Mouse (Mus musculus) neural tube, embryonic 14.5 days (tissue): Measurements from ENCODE around the gene Pou5f1. TPM values are rescaled to one million over a fixed set of nuclear protein-coding genes. Genes with fewer than 3 reads are reported as not detected.

Experiments used
- ATAC-seq: fragments of 200-750 bp; cut with Nextera tagmentation; 2 replicates; pipeline ENCODE4 v1.8.0; 2017; ENCODE audit warnings: low read depth, mild to moderate bottlenecking, moderate TSS enrichment, moderate library complexity
- H3K27ac ChIP-seq: fragments of 300-500 bp; sonication (generic); 2 replicates; pipeline ENCODE4 v1.5.1; 2014; ENCODE audit warnings: low read depth, mild to moderate bottlenecking, control low read depth, low read length, moderate library complexity, mixed read lengths
- H3K27me3 ChIP-seq: fragments of 300-500 bp; sonication (generic); 2 replicates; pipeline ENCODE4 v1.6.1; 2014; ENCODE audit warnings: low read length; ENCODE audit not compliant: control insufficient read depth, insufficient read depth
- H3K36me3 ChIP-seq: fragments of 300-500 bp; sonication (generic); 2 replicates; pipeline ENCODE4 v1.6.1; 2014; ENCODE audit warnings: low read length, mixed read lengths; ENCODE audit not compliant: control insufficient read depth, insufficient read depth
- H3K4me1 ChIP-seq: fragments of 300-500 bp; sonication (generic); 2 replicates; pipeline ENCODE4 v1.6.1; 2014; ENCODE audit warnings: low read length; ENCODE audit not compliant: control insufficient read depth, insufficient read depth
- H3K4me2 ChIP-seq: fragments of 300-500 bp; sonication (generic); 2 replicates; pipeline ENCODE4 v1.6.1; 2014; ENCODE audit warnings: mild to moderate bottlenecking, low read depth, low read length, control low read depth
- H3K4me3 ChIP-seq: fragments of 300-500 bp; sonication (generic); 2 replicates; pipeline ENCODE4 v1.5.1; 2014; ENCODE audit warnings: low read depth, low read length, control low read depth, mixed read lengths
- H3K9ac ChIP-seq: fragments of 300-500 bp; sonication (generic); replicated peaks from 2 replicates; pipeline ENCODE4 v1.6.1; 2014; ENCODE audit warnings: low read depth, mild to moderate bottlenecking, control low read depth, low read length, mixed read lengths
- H3K9me3 ChIP-seq: fragments of 300-500 bp; sonication (generic); 2 replicates; pipeline ENCODE4 v1.6.1; 2016; ENCODE audit warnings: low read length; ENCODE audit not compliant: control insufficient read depth
- WGBS: fragments of 180-500 bp; shearing (Covaris S2); extraction: QIAGEN DNeasy Blood & Tissue Kit; methylation state at CpG from one replicate; pipeline ENCODE4 v1.1.7; 2014; 5-methylcytosine and 5-hydroxymethylcytosine counted together
- polyA plus RNA-seq: library from polyadenylated mRNA; unstranded; fragments of >200 nt; fragmentation: Nextera tagmentation; extraction: Ambion mirVana; gene quantifications from 2 replicates; pipeline ENCODE4 v1.2.1, GENCODE M21; 2014

Pou5f1 gene
- polyA plus RNA-seq, 1 experiment from 2014 or later = not detected

DNA sequence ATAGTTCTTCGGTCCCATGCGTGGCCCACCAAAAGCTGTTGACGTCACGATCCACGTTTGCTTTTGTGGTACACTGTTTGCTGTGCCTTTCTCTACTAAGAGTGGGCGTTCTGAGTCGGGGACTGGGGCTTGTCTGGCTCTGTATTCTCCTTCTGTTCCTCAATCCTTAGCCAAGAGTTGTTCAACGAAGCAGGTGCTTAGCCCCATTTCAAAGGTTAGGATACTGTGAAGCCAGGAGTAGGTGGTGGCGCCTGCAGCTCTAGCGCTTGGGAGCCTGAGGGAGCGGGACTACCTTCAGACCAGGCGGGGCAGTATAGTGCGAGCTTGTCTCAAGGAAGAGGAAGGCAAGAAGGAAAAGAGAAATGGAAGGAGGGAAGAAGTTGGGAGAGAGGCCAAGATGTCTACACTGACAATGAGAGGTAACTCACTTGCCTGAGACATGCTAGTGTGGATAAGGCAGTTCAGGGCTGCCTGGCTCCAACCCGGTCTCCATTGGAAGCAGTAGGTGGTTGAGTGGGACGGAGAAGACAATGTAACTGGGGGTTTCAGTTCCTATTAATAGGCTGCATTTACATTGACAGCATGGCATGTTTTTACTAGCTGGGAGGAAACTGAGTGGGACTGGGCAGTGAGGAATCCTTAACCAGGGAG, 37.1 kb downstream of the Pou5f1 start:
- H3K4me2 ChIP-seq = 0 out of 2 replicates have a peak overlapping the region, but pooled peaks have one; percentile 6
- H3K9ac ChIP-seq = no peak overlapping the region
- ATAC-seq = no peak
- no peak overlapping the region for H3K4me3 ChIP-seq
- no peaks in the 10 kb centered on the region for H3K9me3 ChIP-seq
- H3K36me3 ChIP-seq = no peaks in the 10 kb centered on the region
- H3K27ac ChIP-seq = no peak overlapping the region
- no peaks in the 10 kb centered on the region for H3K27me3 ChIP-seq
- peaks cover 7% of the 10 kb centered on the region; the same call in 1 of the 2 replicates for H3K4me1 ChIP-seq
- WGBS = 79% methylated on average over 15 of the region's 15 CpGs

DNA sequence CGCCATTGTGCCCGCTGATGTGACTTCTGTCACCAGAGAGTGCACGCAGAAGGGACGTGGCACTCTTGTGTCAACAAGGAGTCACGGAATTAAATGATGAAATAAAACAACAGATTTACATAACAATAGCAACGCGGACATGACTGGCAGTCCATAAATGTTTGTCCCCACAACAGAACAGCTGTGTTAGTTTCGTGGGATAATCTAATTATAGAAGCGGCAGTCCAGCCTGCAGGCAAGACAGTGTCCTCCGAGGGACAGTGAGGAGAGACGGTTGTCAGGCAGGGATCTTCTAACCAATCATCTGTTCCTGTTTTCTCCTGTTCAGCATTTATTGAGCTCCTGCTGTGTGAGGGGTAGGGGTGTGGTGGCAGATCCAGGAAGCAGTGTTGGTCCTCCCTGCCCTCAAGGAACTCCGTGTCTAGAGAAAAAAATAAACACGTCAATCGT, 37.6 kb downstream of the Pou5f1 start:
- no peak overlapping the region for H3K4me3 ChIP-seq
- H3K4me1 ChIP-seq = peaks cover 7% of the 10 kb centered on the region; the same call in 1 of the 2 replicates
- H3K27me3 ChIP-seq = no peaks in the 10 kb centered on the region
- H3K36me3 ChIP-seq = no peaks in the 10 kb centered on the region
- ATAC-seq = peak; percentile 28; the same call in 1 of the 2 replicates
- WGBS = 15% methylated on average over 14 of the region's 14 CpGs
- H3K9me3 ChIP-seq = no peaks in the 10 kb centered on the region
- H3K4me2 ChIP-seq = 0 out of 2 replicates have a peak overlapping the region, but pooled peaks have one; percentile 6
- no peak overlapping the region for H3K27ac ChIP-seq
- H3K9ac ChIP-seq = no peak overlapping the region

DNA sequence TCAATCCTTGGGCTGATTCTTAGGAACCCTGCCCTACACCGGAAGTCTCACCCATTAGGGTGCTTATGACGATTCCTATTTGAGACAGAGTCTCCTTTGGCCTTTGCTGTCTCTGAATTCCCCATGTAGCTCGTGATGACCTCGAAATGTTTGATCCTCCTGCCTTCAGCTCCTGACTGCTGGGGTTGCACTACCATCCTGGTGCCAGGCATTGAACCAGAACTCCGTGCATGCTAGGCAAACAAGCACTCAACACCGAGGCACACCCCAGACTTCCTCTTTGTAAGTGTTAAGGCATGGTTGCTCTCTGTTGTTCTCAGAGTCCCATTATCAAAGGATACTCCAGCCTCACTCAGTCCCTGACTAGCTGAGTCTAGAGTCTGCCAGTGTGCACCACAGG, 38.2 kb downstream of the Pou5f1 start:
- Histone ChIP-seq H3K4me3 (no peak overlapping the region), H3K4me1 (peaks cover 7% of the 10 kb centered on the region; the same call in 1 of the 2 replicates), H3K4me2 (no peak overlapping the region), H3K9ac (no peak overlapping the region), H3K9me3 (no peaks in the 10 kb centered on the region), H3K27me3 (no peaks in the 10 kb centered on the region), H3K36me3 (no peaks in the 10 kb centered on the region), H3K27ac (no peak overlapping the region)
- 83% methylated on average over 6 of the region's 6 CpGs for WGBS
- ATAC-seq = no peak

DNA sequence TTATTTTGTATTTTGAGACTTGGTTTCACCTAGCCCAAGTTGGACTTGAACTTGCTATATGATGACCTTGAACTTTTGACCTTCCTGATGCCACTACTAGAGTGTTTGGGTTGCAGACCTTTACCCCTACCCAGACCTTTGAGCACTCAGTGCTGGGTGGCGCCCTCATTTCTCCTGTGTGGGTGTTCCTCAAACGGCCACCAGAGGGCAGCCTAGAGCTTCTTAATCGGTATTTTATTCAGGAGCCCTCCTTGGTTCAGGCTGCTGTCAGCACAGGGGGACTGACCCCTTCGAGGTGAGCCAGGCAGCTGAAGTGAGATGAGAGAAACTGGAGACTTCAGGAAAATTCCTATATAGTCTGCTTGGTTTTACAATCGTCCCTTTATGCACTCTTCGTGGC, 38.9 kb downstream of the Pou5f1 start:
- ATAC-seq = peak; percentile 47; the same call in 1 of the 2 replicates
- H3K4me1 ChIP-seq = peaks cover 7% of the 10 kb centered on the region; the same call in 1 of the 2 replicates
- 26% methylated on average over 6 of the region's 6 CpGs for WGBS

DNA sequence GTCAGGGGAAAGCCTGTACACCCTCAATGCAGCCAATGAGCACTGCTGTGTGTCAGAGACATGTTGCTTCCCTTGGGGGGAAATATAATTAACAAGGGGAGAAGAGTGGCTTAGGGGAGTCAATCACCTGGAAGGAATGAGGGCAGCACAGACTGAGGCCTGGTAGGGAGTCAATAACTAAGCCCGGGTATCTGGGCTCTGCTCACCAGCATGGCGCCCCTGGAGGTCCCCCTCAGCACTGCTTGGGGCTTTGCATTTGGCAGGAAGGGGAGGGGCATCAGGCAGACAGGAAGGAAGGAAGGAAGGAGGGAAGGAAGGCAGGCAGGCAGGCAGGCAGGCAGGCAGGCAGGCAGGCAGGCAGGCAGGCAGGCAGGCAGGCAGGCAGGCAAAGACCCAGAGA, 41.6 kb downstream of the Pou5f1 start:
- H3K27me3 ChIP-seq = no peaks in the 10 kb centered on the region
- no peak overlapping the region for H3K4me2 ChIP-seq
- H3K9ac ChIP-seq = no peak overlapping the region
- no peaks in the 10 kb centered on the region for H3K9me3 ChIP-seq
- no peak overlapping the region for H3K4me3 ChIP-seq
- WGBS = 65% methylated on average over 2 of the region's 2 CpGs
- H3K27ac ChIP-seq = no peak overlapping the region
- no peaks in the 10 kb centered on the region for H3K36me3 ChIP-seq
- ATAC-seq = no peak
- peaks cover 7% of the 10 kb centered on the region; the same call in 1 of the 2 replicates for H3K4me1 ChIP-seq

More for the DNA sequence above, 38.9 kb downstream of the Pou5f1 start:
- no peaks in the 10 kb centered on the region for H3K9me3 ChIP-seq
- no peak overlapping the region for H3K4me2 ChIP-seq
- H3K27ac ChIP-seq = no peak overlapping the region
- no peaks in the 10 kb centered on the region for H3K27me3 ChIP-seq
- no peak overlapping the region for H3K9ac ChIP-seq
- H3K4me3 ChIP-seq = no peak overlapping the region
- H3K36me3 ChIP-seq = no peaks in the 10 kb centered on the region

DNA sequence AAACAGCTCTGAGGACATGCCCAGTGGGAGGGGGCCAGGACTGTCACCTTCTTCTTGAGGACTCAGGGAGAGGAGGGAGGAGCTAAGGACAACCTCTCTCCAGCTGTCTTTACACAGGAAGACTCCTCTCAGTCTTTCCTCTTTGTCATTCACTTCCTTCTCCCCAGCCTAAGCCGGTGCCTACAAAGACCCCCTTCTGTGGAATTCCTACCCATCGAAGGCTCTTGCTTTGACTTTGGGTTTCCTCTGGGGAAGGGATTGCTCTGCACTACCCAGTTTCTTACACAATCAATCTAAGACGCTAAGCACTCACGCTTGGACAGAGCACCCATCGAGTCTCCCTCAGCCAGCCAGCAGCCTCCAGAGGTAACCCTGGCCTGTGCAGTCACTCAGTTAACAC, 42.8 kb downstream of the Pou5f1 start:
- Histone ChIP-seq H3K27me3 (no peaks in the 10 kb centered on the region), H3K4me2 (no peak overlapping the region), H3K4me1 (0 out of 2 replicates have a peak, but pooled peaks cover 3% of the 10 kb centered on the region), H3K9me3 (no peaks in the 10 kb centered on the region), H3K4me3 (no peak overlapping the region), H3K9ac (no peak overlapping the region), H3K36me3 (no peaks in the 10 kb centered on the region), H3K27ac (no peak overlapping the region)
- 20% methylated on average over 5 of the region's 5 CpGs for WGBS
- ATAC-seq = no peak

DNA sequence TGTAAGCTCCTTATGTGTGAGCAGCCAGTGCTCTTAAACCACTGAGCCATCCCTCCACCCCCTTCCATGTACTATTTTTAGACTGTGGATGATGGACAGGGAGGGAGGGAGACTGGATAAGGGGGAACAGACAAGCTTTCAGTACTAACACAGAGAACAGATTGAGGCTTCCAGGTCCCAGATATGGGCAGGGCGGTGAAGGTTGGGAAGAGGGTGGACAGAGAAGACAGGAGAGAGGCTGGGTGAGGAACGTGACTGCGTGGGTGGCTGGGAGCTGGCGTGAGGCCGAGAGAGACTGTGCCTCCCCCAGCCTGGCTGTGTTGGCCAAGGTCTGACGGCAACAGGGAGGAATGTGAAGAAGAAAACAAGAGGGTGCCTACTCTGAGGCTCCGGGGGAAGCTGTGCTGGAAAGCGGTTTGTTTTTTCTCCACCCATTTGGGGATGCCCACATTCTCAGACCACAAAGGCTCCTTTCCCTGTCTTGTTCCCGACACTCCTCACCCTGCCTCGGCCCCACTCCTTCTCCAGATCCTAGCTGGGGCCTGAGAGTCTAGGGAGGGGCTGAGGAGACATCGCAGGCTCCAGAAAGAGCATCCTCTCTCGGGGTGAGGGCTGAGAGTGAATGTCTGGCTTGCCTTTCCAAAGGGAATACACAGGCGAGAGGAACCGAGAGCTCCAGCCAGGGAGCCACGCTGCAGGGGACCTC, 43.8 kb downstream of the Pou5f1 start:
- no peak overlapping the region for H3K4me3 ChIP-seq
- H3K4me1 ChIP-seq = 0 out of 2 replicates have a peak, but pooled peaks cover 3% of the 10 kb centered on the region
- no peaks in the 10 kb centered on the region for H3K9me3 ChIP-seq
- no peak for ATAC-seq
- H3K27ac ChIP-seq = no peak overlapping the region
- WGBS = 59% methylated on average over 15 of the region's 15 CpGs
- no peaks in the 10 kb centered on the region for H3K36me3 ChIP-seq
- no peak overlapping the region for H3K4me2 ChIP-seq
- no peak overlapping the region for H3K9ac ChIP-seq
- no peaks in the 10 kb centered on the region for H3K27me3 ChIP-seq

DNA sequence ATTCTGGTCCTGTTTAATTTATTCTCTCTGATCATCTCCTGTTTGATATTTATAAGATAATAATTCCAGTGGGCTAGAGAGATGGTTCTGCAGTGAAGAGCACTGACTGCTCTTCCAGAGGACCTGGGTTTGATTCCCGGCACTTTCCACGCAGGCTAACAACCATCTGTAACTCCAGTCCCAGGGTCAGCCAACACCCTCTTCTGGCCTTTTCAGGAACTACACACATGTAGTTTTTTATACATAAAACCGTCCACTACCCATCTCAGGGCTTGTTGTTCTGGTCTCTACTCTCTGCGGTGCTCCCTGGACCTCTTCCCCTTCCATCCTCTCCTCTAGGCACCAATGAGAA, 44.3 kb downstream of the Pou5f1 start:
- Histone ChIP-seq H3K27me3 (no peaks in the 10 kb centered on the region), H3K9ac (no peak overlapping the region), H3K4me3 (no peak overlapping the region), H3K9me3 (no peaks in the 10 kb centered on the region), H3K4me1 (0 out of 2 replicates have a peak, but pooled peaks cover 3% of the 10 kb centered on the region), H3K36me3 (no peaks in the 10 kb centered on the region), H3K4me2 (no peak overlapping the region), H3K27ac (no peak overlapping the region)
- WGBS = 93% methylated on average over 4 of the region's 4 CpGs
- ATAC-seq = no peak

DNA sequence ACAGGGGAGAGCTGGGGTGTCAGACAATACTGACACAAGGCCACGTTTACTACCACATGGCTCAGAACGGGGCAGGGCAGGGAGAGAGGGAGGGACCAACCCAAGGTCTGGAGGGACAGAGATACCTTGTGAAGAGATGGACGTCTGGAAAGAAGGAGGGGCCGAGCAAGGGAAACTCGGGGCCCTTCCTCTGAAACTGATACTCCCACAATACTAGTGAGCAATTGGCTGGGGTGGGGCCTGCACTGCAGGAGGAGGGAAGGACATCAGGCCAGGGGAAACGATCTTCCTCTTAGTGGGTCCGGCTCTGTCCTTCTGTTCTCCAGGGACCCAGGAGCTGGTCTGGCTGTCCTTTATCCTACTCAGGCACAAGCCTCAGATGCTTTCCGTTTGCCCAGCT, 45.1 kb downstream of the Pou5f1 start:
- no peak overlapping the region for H3K27ac ChIP-seq
- no peaks in the 10 kb centered on the region for H3K36me3 ChIP-seq
- ATAC-seq = no peak
- WGBS = 49% methylated on average over 8 of the region's 8 CpGs
- H3K9ac ChIP-seq = no peak overlapping the region
- no peaks in the 10 kb centered on the region for H3K9me3 ChIP-seq
- 0 out of 2 replicates have a peak, but pooled peaks cover 3% of the 10 kb centered on the region for H3K4me1 ChIP-seq
- H3K4me2 ChIP-seq = no peak overlapping the region
- no peak overlapping the region for H3K4me3 ChIP-seq
- H3K27me3 ChIP-seq = no peaks in the 10 kb centered on the region
